Mouse (Mus musculus): ENCODE measurements around the gene 2310011J03Rik.

DNA sequence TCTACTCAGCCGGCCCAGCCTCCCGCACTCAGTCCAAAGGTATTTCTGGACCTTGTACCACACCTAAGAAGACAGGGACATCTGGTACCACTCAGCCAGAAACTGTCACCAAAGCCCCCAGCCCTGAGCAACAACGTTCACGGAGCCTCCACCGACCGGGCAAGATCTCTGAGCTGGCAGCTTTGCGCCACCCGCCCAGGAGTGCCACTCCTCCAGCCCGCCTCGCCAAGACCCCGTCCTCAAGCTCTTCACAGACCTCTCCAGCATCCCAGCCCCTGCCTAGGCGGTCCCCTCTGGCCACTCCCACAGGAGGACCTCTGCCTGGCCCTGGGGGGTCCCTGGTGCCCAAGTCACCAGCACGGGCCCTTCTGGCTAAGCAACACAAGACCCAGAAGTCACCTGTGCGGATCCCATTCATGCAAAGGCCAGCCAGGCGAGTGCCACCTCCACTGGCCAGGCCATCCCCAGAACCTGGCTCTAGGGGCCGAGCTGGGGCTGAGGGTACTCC lies 5.8 kb downstream of the 2310011J03Rik start:
- TF ChIP-seq CTCF (IDR thresholded peaks at IDR 0.05) (no peak), EP300 (IDR thresholded peaks at IDR 0.05) (no peak)
